Mouse (Mus musculus) hindbrain, postnatal 0 days (tissue): ENCODE measurements around the gene Tpp1. TPM values are rescaled to one million over a fixed set of nuclear protein-coding genes. Genes with fewer than 3 reads are reported as not detected.
"Not testable (repeated sequence)": the region's sequence is repeated elsewhere in the genome, so short reads cannot be mapped to it uniquely, and the experiment has no call there.

Source experiments
- ATAC-seq: fragments of 200-750 bp; cut with Nextera tagmentation; 2 replicates; pipeline ENCODE4 v1.8.0; 2017; ENCODE audit warnings: mild to moderate bottlenecking, moderate TSS enrichment, moderate library complexity
- DNase-seq: peaks from one replicate; pipeline ENCODE4 v3.0.0-alpha.2; 2015; ENCODE audit warnings: low spot score
- H3K27ac ChIP-seq: fragments of 300-500 bp; sonication (generic); 2 replicates; pipeline ENCODE4 v1.5.1; 2014; ENCODE audit warnings: mild to moderate bottlenecking
- H3K27me3 ChIP-seq: fragments of 300-500 bp; sonication (generic); 2 replicates; pipeline ENCODE4 v1.6.1; 2014; ENCODE audit warnings: low read length, mixed read lengths; ENCODE audit not compliant: insufficient read depth
- H3K36me3 ChIP-seq: fragments of 300-500 bp; sonication (generic); 2 replicates; pipeline ENCODE4 v1.6.1; 2014; ENCODE audit warnings: low read length, mixed read lengths; ENCODE audit not compliant: insufficient read depth
- H3K4me1 ChIP-seq: fragments of 300-500 bp; sonication (generic); 2 replicates; pipeline ENCODE4 v1.6.1; 2014; ENCODE audit warnings: antibody characterized with exemption, low read length, mixed read lengths; ENCODE audit not compliant: insufficient read depth
- H3K4me2 ChIP-seq: fragments of 300-500 bp; sonication (generic); 2 replicates; pipeline ENCODE4 v1.6.1; 2014; ENCODE audit warnings: low read depth, mild to moderate bottlenecking, low read length, moderate library complexity, mixed read lengths
- H3K4me3 ChIP-seq: fragments of 300-500 bp; sonication (generic); 2 replicates; pipeline ENCODE4 v1.5.1; 2014; ENCODE audit warnings: low read length
- H3K9ac ChIP-seq: fragments of 300-500 bp; sonication (generic); replicated peaks from 2 replicates; pipeline ENCODE4 v1.6.1; 2014; ENCODE audit warnings: mild to moderate bottlenecking, low read length, moderate library complexity, mixed read lengths
- H3K9me3 ChIP-seq: fragments of 300-500 bp; sonication (generic); 2 replicates; pipeline ENCODE4 v1.6.1; 2016; ENCODE audit warnings: low read length, mixed read lengths
- CTCF ChIP-seq: IDR thresholded peaks from 2 replicates; pipeline ENCODE4 v1.5.1; 2016; ENCODE audit warnings: antibody characterized with exemption, control low read depth, low read depth
- WGBS: fragments of 180-500 bp; shearing (Covaris S2); extraction: QIAGEN DNeasy Blood & Tissue Kit; methylation state at CpG from one replicate; pipeline ENCODE4 v1.1.7; 2014; 5-methylcytosine and 5-hydroxymethylcytosine counted together
- polyA plus RNA-seq: library from polyadenylated mRNA; unstranded; fragments of >200 nt; fragmentation: Nextera tagmentation; extraction: Ambion mirVana; gene quantifications from 2 replicates; pipeline ENCODE4 v1.2.1, GENCODE M21; 2015
- total RNA-seq: library from RNA; depleted of rRNA; stranded (reverse); fragments of >200 nt; gene quantifications from 2 replicates; pipeline ENCODE4 v1.2.3, GENCODE M21; 2014

The Tpp1 gene
- total and polyA plus RNA-seq, 2 experiments from 2014 or later: 53.7 to 64.6 TPM

DNA sequence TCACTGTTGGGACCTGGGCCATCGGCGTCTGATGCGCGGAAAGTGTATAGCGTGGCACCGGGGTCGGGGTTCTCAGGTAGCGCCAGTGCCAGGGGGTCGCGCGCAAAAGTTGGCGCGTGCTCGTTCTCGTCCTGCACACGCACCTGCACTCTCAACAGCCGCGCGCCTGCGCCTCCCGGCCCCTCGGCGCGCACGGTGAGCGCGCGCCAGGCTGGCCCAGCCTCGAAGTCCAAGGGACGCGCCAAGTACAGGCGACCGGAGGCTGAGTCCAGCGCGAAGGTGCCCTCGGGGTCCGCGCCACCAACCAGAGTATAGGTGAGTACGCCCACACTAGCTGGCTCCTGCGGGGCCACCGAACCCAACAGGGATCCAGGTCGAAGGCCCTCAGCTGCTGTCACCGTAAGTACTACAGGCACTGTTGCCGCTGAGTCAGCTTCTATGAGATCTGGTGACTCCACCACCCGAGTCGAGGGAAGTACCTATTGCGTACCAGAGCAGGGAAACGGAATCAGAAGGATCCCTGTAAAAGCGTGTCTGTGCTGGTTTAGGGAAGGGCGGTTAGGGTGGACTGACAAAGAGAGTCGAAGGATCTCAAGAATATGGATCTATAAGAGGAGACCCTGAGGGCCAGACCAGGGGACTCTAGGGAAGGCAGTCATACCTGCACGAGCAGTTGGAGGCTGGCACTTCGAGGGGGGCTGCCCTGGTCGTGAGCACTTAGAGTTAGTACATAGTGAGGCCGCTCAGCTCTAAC, 10.7 kb upstream of the Tpp1 start:
- no peak overlapping the region for H3K27ac ChIP-seq
- H3K36me3 ChIP-seq: peaks cover 69% of the 10 kb centered on the region
- H3K4me1 ChIP-seq: 0 out of 2 replicates have a peak, but pooled peaks cover 1% of the 10 kb centered on the region
- no peak overlapping the region for H3K9ac ChIP-seq
- H3K4me3 ChIP-seq: no peak overlapping the region
- ATAC-seq: peak; percentile 14
- DNase-seq: no peak
- H3K4me2 ChIP-seq: no peak overlapping the region
- TF ChIP-seq CTCF: no peak
- WGBS: 39% methylated on average over 55 of the region's 55 CpGs
- no peaks in the 10 kb centered on the region for H3K27me3 ChIP-seq
- no peaks in the 10 kb centered on the region for H3K9me3 ChIP-seq

DNA sequence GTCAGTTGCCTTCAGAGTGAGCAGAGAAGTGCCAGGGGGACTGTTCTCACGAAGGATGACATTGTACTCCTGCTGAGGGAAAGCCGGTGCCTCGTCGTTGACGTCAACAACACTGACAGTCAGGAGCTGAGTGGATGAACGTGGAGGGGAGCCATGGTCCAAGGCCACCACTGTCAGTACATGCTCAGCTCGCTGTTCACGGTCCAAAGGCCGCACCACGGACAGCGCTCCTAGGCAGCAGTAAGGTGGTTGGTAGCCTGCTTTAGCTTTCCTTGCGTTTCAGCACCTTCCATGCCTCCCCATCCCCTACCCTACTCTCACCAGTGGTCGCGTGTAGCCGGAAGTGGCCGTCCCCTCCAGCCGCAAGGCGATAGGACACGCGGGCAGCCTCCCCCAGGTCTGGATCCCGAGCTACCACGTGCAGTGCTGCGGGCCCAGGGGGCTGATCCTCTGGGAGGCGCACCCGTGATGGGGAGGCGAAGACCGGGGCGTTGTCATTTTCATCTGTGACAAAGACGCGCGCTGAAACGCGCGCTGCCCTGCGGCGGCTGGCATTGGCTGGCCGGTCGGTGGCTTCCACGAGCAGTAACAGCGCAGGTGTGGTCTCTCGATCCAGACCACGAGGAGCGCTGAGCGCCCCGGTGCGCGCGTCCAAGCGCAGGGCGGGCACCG, 9.9 kb upstream of the Tpp1 start:
- H3K27ac ChIP-seq: no peak overlapping the region; the same call in 1 of the 2 replicates

DNA sequence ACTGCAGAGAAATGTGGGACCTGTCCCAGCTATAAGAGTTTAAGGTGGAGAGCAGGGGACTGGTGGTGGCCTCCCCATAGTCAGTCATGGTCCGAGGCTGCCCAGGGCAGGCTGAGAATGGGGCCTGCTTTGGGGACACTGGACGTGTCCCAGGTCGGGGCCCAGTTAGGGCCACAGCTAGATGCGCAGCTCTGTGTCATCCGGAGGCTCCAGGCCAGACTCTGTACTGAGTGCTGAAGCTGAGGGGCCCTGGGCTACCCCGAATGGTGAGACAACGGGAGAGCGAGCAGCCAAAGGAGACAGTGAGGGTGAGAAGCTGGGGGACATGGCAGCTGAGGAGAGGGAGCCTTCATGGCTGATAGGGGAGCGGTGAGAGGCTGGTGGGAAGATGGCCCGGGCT, 1.2 kb upstream of the Tpp1 start:
- peak overlapping the region; percentile 76; the same call in 1 of the 2 replicates for H3K27ac ChIP-seq
- no peaks in the 10 kb centered on the region for H3K4me1 ChIP-seq
- no peak overlapping the region for H3K4me3 ChIP-seq
- WGBS: 92% methylated on average over 10 of the region's 10 CpGs
- H3K4me2 ChIP-seq: no peak overlapping the region
- H3K9me3 ChIP-seq: no peaks in the 10 kb centered on the region
- peaks cover 53% of the 10 kb centered on the region for H3K36me3 ChIP-seq
- DNase-seq (no peak), ATAC-seq (no peak)
- no peaks in the 10 kb centered on the region for H3K27me3 ChIP-seq
- TF ChIP-seq CTCF: no peak
- H3K9ac ChIP-seq: no peak overlapping the region

More for the DNA sequence above, 9.9 kb upstream of the Tpp1 start:
- peak; percentile 19 for ATAC-seq
- Histone ChIP-seq H3K36me3 (peaks cover 74% of the 10 kb centered on the region), H3K9me3 (no peaks in the 10 kb centered on the region), H3K4me3 (no peak overlapping the region), H3K4me1 (no peaks in the 10 kb centered on the region), H3K4me2 (no peak overlapping the region), H3K27me3 (no peaks in the 10 kb centered on the region), H3K9ac (no peak overlapping the region)
- no peak for DNase-seq
- WGBS: 29% methylated on average over 51 of the region's 51 CpGs
- TF ChIP-seq CTCF: no peak

DNA sequence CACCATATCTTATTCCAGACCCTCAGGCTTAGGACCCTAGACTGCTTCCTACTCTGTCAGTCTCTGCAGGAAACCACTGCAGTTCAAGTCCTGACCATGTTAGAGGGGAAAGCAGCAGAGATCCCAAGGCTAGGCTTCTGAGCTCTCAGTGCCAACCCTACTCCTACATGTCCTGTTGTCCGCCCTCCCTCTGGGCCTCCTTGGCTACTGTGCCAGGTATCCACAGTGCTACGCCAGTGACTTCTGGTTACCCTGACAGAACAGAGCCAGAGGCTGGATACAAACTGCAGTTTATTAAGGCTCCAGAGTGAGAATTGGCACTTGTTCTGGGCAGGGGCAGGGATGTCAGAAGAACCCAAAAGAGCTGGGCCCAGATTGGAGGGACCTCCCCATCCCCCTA, 681 bp upstream of the Tpp1 start:
- ATAC-seq: peak; percentile 33
- peak; percentile 40 for TF ChIP-seq CTCF
- Histone ChIP-seq H3K9me3 (no peaks in the 10 kb centered on the region), H3K9ac (no peak overlapping the region), H3K27ac (peak overlapping the region; percentile 76; the same call in 1 of the 2 replicates), H3K4me2 (no peak overlapping the region), H3K36me3 (peaks cover 48% of the 10 kb centered on the region), H3K4me3 (no peak overlapping the region), H3K27me3 (no peaks in the 10 kb centered on the region), H3K4me1 (no peaks in the 10 kb centered on the region)
- peak; percentile 37 for DNase-seq
- WGBS: 63% methylated on average over 2 of the region's 2 CpGs

DNA sequence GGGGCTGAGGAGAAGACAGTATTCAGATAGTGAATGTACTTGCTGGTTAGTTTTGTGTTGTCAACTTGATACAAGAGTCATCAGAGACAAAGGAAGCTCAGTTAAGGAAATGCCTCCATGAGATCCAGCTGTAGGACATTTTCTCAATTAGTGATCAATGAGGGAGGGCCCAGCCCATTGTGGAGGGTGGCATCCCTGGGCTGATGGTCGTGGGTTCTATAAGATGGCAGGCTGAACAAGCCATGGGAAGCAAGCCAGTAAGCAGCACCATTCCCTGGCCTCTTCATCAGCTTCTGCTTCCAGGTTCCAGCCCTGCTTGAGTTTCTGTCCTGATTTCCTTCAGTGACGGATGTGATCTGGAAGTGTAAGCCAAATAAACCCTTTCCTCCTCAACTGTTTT, 4.3 kb downstream of the Tpp1 start:
- no peaks in the 10 kb centered on the region for H3K36me3 ChIP-seq
- no peaks in the 10 kb centered on the region for H3K9me3 ChIP-seq
- H3K4me2 ChIP-seq: no peak overlapping the region
- no peak for TF ChIP-seq CTCF
- WGBS: 72% methylated on average over 2 of the region's 2 CpGs
- no peaks in the 10 kb centered on the region for H3K4me1 ChIP-seq
- H3K27me3 ChIP-seq: no peaks in the 10 kb centered on the region
- no peak overlapping the region for H3K4me3 ChIP-seq
- no peak overlapping the region for H3K27ac ChIP-seq
- H3K9ac ChIP-seq: no peak overlapping the region
- no peak for ATAC-seq
- no peak for DNase-seq

DNA sequence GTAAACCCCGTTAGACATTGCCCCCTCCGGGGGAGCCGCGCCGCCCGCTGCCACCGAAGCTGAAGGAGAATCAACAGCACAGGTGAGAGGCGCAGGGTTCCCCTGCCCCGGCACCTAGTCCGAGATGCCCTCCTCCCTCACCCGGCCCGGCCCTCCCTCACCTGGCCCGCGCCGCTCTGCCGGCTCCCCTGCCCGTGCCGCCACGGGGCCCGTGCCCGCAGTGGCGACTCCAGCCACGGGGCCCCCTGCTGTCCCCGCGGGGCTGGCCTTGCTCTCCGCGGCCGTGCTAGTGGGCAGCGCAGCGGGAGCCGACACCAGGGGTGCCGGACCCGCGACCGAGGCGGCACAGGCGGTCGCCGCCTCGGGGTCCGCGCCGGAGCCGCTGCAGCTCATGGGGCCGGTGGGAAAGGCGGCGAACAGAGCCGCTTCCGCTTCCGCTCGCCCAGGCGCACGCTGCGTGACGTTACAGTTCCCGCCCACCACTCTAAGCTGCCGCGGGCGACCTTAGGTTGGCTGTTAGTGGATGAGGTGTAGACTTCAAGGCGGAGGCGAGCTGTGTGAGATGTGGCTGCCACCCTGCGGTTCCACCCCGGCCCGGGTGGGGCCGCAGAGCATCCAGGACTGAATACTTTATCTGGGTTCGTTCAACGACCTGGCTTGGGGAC, 8.0 kb downstream of the Tpp1 start, which contains the start of gene Taf10:
TSS of gene Taf10 (minus strand) at position 436 of the 665 bp plus-strand sequence.
- Histone ChIP-seq H3K4me3 (peak within 1 kb of the TSS; percentile 91), H3K4me1 (no peaks in the 10 kb centered on the region), H3K27me3 (no peaks in the 10 kb centered on the region), H3K9ac (peak within 1 kb of the TSS; percentile 87), H3K4me2 (peak within 1 kb of the TSS; percentile 84), H3K36me3 (peaks cover 22% of the 10 kb centered on the region), H3K9me3 (no peaks in the 10 kb centered on the region), H3K27ac (peak within 1 kb of the TSS; percentile 83)
- ATAC-seq (peak; percentile 97), DNase-seq (peak; percentile 94)
- peak; percentile 55 for TF ChIP-seq CTCF
- under 1% methylated on average over 64 of the region's 67 CpGs for WGBS

DNA sequence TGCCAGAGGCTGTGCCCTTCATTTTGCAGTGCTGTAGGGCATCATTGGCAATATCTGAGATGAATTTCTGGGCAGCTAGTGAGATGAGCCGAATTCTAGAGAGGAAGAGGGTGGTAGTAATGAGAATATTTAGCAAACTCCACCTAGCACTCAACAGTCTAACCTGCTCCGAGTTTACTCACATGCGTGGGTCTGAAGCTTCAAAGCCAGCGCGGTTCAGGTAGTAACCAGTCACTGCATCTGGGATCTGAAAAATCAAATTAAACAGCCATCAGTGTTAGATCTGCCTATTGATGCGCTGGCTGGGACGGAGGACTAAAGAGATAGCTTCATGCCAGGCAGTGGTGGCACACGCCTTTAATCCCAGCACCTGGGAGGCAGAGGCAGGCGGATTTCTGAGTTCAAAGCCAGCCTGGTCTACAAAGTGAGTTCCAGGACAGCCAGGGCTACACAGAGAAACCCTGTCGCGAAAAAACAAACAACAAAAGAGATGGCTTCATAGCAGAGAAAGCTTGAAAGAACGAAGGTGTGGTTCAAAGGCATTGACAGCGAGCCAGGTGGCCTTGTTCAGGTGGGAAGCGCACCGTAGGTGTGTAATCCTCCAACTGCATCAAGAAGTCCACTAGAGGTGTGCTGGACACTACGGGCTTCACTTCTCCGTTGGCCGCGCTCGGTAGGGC, 8.6 kb downstream of the Tpp1 start:
- not testable (repeated sequence) for ATAC-seq, H3K4me1 ChIP-seq, DNase-seq, H3K27me3 ChIP-seq, H3K9me3 ChIP-seq
- peak overlapping the region; percentile 91 for H3K4me3 ChIP-seq
- 35% methylated on average over 20 of the region's 20 CpGs for WGBS
- H3K4me2 ChIP-seq: peak overlapping the region; percentile 84
- H3K9ac ChIP-seq: peak overlapping the region; percentile 87
- peak overlapping the region; percentile 83 for H3K27ac ChIP-seq
- H3K36me3 ChIP-seq: peaks cover 22% of the 10 kb centered on the region

DNA sequence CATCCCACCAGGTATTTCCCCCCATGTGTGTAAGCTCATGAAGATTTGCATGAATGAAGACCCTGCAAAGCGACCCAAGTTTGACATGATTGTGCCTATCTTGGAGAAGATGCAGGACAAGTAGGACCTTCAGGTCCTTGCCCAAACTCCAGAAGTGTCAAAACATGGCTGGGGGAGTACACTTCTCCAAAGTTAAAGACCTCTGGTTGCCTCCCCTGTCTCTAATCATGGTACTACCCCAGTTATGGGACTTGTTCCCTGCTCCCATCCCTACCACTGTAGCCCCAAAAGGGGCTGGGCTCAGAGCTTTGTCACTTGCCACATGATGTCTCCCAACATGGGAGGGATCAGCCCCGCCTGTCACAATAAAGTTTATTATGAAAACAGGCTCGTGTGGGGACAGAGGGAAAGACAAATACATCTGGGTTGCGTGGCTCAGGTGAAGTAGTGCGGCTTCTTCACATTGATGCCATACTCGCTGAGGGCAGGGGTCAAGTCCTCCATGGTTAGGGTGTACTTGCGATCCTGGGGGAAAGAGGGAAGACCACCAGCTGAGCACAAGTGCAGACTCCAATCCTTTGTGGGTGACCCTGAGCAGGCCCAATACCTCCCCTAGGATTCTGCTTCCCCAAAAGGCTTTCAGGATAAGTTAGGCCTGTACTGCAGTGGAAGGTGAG, 9.4 kb downstream of the Tpp1 start:
- not testable (repeated sequence) for ATAC-seq, H3K27me3 ChIP-seq, DNase-seq, H3K27ac ChIP-seq, H3K9me3 ChIP-seq, H3K4me1 ChIP-seq, H3K4me2 ChIP-seq, H3K4me3 ChIP-seq, H3K9ac ChIP-seq
- H3K36me3 ChIP-seq: peaks cover 22% of the 10 kb centered on the region
- WGBS: 86% methylated on average over 7 of the region's 7 CpGs
